Mouse (Mus musculus): ENCODE measurements around the gene Tsc1.

Gene Tsc1

GRCm38 (mm10) chr2:28616358-28616757, 24.7 kb upstream of the Tsc1 start:
- no peak for DNase-seq (ENCODE audit: low spot score in 2 of 2)

GRCm38 (mm10) chr2:28616874-28617273, 24.2 kb upstream of the Tsc1 start:
- no peak for DNase-seq (ENCODE audit: low spot score in 2 of 2)

- no peak for DNase-seq (ENCODE audit: low spot score in 2 of 2)
These were observed 23.2 kb upstream of the Tsc1 start for GRCm38 (mm10) chr2:28617498-28618486.

DNA sequence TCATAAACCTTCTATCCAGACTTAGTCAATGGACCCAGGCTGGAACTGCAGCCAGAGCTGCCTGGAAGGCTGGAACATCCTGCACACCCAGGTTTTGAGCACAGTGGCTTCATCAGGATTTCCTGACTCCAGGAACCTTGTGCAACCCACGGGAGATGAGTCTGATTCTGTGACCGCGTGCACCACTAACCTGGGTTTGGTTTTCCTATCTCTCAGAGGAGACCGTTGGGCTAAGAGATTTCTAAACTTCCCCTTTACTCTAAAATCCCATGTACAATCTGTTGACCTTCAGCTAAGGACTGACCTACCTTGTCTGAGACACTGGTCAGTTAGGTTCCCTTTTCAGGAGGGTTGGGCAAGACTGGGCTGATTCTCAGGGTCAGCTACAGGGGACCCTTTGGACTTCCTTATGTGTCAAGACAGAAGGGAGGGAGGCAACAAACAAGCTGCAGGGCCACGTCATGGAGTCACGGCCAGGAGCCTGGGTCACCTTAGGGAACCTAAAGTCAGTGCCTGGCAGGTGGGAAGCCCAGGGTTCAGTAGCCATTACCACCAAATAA, 22.2 kb upstream of the Tsc1 start:
- DNase-seq (ENCODE audit: low spot score in 2 of 2), result no peak

- DNase-seq (ENCODE audit: low spot score in 2 of 2), result no peak
These were observed 21.7 kb upstream of the Tsc1 start for GRCm38 (mm10) chr2:28619369-28619768.

DNA sequence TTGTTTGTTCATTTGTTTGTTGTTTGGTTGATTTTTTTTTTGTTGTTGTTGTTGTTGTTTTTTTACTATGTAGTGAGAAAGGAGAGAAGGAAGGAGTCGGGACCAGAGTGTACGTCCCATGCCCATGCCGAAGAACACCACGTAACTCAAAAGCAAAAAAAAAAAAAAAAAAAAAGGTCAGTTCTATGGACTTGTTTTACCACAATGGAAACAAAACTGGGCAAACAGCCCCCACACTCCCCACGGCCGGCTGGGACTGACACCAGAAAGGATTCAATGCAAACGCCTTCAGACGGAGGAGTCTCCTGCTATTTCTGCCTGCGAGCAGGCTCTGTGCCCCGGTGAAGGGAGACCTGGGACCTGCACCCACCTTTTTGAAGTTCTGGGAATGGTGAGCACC, 20.5 kb upstream of the Tsc1 start:
- no peak for DNase-seq (ENCODE audit: low spot score in 2 of 2)

DNA sequence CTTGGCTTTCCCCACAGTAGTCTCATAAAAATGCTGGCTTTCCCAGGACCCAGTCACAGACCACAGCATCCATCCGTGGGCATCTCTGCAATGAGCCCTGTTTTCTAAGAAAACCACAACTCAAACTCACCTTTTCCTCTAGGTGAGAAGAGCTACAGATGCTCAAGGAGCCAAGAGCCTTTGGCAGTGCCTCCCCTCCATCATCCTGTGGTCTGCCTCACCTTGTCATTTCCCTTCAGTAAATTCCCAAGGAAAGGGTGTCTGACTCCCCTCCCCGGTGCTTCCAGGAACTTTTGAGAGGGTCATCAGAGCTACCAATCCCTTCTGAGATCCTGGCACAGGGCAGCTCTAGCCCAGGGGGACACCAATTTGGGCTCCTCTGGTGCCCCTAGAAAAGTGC, 19.9 kb upstream of the Tsc1 start:
- no peak for DNase-seq (ENCODE audit: low spot score in 2 of 2)

GRCm38 (mm10) chr2:28621664-28622171, 19.3 kb upstream of the Tsc1 start, which contains the start of gene Gfi1b:
Gene Gfi1b (minus strand): TSS chr2:28621982.
- no peak for DNase-seq (ENCODE audit: low spot score in 2 of 2)

DNA sequence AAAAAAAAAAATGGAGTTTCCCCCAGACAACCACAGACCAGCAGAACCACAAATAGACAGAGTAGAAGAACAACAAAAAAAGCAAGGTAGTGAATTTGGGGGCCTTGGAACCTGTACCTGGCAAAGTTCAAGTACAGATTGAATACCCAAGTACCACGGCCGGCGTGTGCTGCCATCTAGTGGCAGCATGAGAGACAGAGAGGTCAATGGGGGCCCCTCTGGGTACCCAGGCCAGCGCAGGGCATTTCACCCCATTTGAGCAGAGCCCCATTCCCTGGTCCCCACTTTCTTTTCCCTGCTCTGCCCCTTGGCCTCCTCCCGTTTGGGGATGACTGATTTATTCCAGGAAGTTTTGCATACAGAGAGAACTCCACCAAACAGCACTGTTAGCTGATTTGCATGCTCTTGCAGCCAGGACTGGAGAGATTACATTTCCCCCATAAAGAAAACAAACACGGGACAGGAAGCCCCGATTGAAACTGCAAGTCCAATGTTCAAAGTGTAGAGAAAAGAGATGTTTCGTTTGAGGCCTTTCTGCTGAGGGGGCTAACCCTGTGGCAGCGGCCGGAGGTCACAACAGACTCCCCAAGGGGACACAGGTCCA, 18.4 kb upstream of the Tsc1 start:
- peak in 1 of 2 experiments; percentile 64 for DNase-seq (ENCODE audit: low spot score in 2 of 2)

- no peak for DNase-seq (ENCODE audit: low spot score in 2 of 2)
These were observed 16.2 kb upstream of the Tsc1 start for GRCm38 (mm10) chr2:28624870-28625269.

- DNase-seq (ENCODE audit: low spot score in 2 of 2), result no peak
These were observed 15.0 kb upstream of the Tsc1 start for GRCm38 (mm10) chr2:28626038-28626437.

DNA sequence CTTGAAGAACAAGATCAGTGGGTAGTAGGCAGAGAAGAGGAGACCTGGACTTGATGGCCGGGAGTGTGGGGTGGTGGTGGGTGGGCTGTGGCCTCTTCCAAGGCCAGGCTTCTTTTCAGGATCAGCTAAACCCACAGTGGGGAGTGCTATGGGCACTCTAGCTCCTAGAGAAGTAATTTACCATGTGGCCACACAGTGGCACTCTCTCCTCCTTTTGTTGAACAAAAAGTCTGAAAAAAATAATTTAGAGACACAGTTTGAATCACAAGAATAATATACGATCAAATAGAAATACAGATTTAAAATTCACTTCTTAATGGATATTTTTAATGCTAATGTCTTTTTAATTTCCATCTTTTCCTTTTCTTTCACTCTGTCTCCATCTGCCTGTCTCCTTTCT, 13.0 kb upstream of the Tsc1 start:
- DNase-seq (ENCODE audit: low spot score in 2 of 2), result no peak

DNA sequence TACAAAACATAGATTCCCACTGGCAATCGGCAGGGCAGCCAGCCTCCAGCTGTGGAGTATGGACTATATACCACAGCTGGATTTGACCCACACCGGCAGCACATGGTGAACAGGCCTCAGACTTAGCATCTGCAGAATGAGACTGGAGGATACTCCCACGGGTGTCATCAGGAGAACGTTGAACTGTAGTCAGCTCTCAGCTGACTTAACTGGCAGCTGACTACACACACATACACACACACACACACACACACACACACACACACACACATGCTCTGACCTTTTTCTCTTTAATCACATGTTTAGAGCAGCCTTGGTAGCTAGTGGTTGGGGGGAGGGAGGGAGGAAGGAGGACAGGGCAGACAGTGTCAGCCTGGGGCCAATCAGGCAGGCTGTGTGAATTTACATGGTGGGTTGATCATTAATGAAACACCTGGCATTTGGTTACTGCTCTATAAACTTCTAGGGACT, 11.1 kb upstream of the Tsc1 start:
- DNase-seq (ENCODE audit: low spot score in 2 of 2), result no peak

DNA sequence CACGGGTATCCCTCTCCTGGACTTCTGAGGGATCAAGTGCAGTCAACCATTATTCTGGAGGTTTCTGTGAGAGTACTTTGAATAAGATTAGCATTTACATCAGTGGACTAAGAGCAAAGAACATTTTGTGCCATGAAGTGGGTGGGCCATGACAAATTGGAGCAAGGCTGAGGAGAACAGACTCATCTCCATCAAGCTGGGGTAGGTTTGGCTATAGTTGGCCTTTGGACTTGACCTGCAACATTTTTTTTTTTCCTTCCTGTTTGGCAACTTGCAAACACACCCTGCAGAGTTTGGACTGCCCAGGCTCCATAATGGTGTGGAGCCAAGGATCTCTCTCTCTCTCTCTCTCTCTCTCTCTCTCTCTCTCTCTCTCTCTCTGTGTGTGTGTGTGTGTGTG, 8.4 kb upstream of the Tsc1 start:
- no peak for DNase-seq (ENCODE audit: low spot score in 2 of 2)

GRCm38 (mm10) chr2:28633136-28633535, 7.9 kb upstream of the Tsc1 start:
- DNase-seq (ENCODE audit: low spot score in 2 of 2), result no peak

- no peak for DNase-seq (ENCODE audit: low spot score in 2 of 2)
These were observed 5.8 kb upstream of the Tsc1 start for GRCm38 (mm10) chr2:28635199-28635598.

- DNase-seq (ENCODE audit: low spot score in 2 of 2), result no peak
These were observed 3.8 kb upstream of the Tsc1 start for GRCm38 (mm10) chr2:28637106-28637845.

DNA sequence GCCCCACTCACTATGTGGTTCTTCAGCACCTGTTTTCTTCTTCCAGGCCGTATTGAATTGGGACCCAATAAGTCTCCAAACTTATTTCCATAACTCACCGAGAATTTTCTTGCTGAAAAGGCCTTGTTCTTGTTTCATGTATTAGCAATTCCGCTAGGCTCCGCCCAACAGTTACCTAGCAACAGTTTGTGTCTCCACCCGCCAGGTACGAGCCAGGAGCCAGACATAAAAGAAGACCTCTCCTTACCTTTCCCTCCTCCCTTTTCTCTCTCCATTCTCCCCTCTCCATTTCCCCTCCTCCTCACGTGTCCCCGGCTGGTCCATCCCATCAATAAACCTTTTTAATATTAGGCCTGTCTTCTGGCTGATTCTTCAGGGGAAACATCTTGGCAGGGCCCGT, 2.7 kb upstream of the Tsc1 start:
- DNase-seq (ENCODE audit: low spot score in 2 of 2), result no peak

GRCm38 (mm10) chr2:28638886-28639285, 2.1 kb upstream of the Tsc1 start:
- no peak for DNase-seq (ENCODE audit: low spot score in 2 of 2)

DNA sequence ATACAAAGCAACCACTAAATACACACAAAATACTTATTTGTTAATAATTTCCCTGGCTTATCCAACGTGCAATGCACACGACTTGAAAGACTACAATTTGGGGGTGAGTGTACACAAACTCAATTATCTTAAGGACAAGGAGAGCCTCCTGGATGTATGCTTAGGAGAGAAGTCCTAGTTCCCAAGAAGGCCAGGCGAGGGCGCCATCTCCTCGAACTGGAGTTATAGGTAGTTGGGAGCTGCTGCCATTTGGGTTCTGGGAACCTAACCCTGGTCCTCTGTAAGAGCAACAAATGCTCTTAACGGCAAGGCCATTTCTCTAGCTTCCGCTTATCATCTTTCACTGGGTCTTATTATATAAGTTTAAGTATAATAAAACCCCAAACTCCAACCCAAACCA, 1.2 kb upstream of the Tsc1 start:
- peak; percentile 27 to 34 for DNase-seq (ENCODE audit: low spot score in 2 of 2)

GRCm38 (mm10) chr2:28641435-28641941, 460 bp downstream of the Tsc1 start:
- DNase-seq (ENCODE audit: low spot score in 2 of 2), result no peak

Measured in thymus, postnatal 10 days (tissue).